Mouse (Mus musculus) midbrain, embryonic 14.5 days (tissue): ENCODE results near the gene Slfn2. TPM values are rescaled to one million over a fixed set of nuclear protein-coding genes. Genes with fewer than 3 reads are reported as not detected.

Experiments used
- ATAC-seq: fragments of 200-750 bp; cut with Nextera tagmentation; 2 replicates; pipeline ENCODE4 v1.8.0; 2017; ENCODE audit warnings: moderate number of reproducible peaks, moderate library complexity; ENCODE audit not compliant: low FRiP score, low TSS enrichment
- DNase-seq: peaks from one replicate; pipeline ENCODE4 v3.0.0-alpha.2; 2015
- H3K27ac ChIP-seq: fragments of 300-500 bp; sonication (generic); replicated peaks from 2 replicates; pipeline ENCODE4 v1.5.1; 2014; ENCODE audit warnings: mild to moderate bottlenecking, low read depth, low read length, moderate library complexity
- H3K27me3 ChIP-seq: fragments of 300-500 bp; sonication (generic); 2 replicates; pipeline ENCODE4 v1.6.1; 2014; ENCODE audit warnings: low read length, control low read depth, mixed read lengths; ENCODE audit not compliant: control insufficient read depth, insufficient read depth
- H3K36me3 ChIP-seq: fragments of 300-500 bp; sonication (generic); 2 replicates; pipeline ENCODE4 v1.6.1; 2014; ENCODE audit warnings: low read length, control low read depth; ENCODE audit not compliant: control insufficient read depth, insufficient read depth
- H3K4me1 ChIP-seq: fragments of 300-500 bp; sonication (generic); 2 replicates; pipeline ENCODE4 v1.6.1; 2014; ENCODE audit warnings: mild to moderate bottlenecking, antibody characterized with exemption, low read length, control low read depth; ENCODE audit not compliant: control insufficient read depth, insufficient read depth
- H3K4me2 ChIP-seq: fragments of 300-500 bp; sonication (generic); 2 replicates; pipeline ENCODE4 v1.6.1; 2014; ENCODE audit warnings: mild to moderate bottlenecking, low read length, moderate library complexity
- H3K4me3 ChIP-seq: fragments of 300-500 bp; sonication (generic); replicated peaks from 2 replicates; pipeline ENCODE4 v1.5.1; 2014; ENCODE audit warnings: low read depth, low read length
- H3K9ac ChIP-seq: fragments of 300-500 bp; sonication (generic); replicated peaks from 2 replicates; pipeline ENCODE4 v1.6.1; 2014; ENCODE audit warnings: mild to moderate bottlenecking, low read length, moderate library complexity
- H3K9me3 ChIP-seq: fragments of 300-500 bp; sonication (generic); 2 replicates; pipeline ENCODE4 v1.6.1; 2016; ENCODE audit warnings: low read length, control low read depth, mixed read lengths; ENCODE audit not compliant: control insufficient read depth
- WGBS: fragments of 180-500 bp; shearing (Covaris S2); extraction: QIAGEN DNeasy Blood & Tissue Kit; methylation state at CpG from one replicate; pipeline ENCODE4 v1.1.7; 2014; 5-methylcytosine and 5-hydroxymethylcytosine counted together
- polyA plus RNA-seq: library from polyadenylated mRNA; unstranded; fragments of >200 nt; fragmentation: Nextera tagmentation; extraction: Ambion mirVana; gene quantifications from 2 replicates; pipeline ENCODE4 v1.2.1, GENCODE M21; 2014

Slfn2 gene
- polyA plus RNA-seq, 1 experiment from 2014 or later: 3.1 TPM

- no peak for ATAC-seq
- no peak overlapping the region for H3K9ac ChIP-seq
- H3K27ac ChIP-seq: no peak overlapping the region
- no peak overlapping the region for H3K4me3 ChIP-seq
- no peak overlapping the region for H3K4me2 ChIP-seq
- no peaks in the 10 kb centered on the region for H3K36me3 ChIP-seq
- H3K4me1 ChIP-seq: no peaks in the 10 kb centered on the region
- no peaks in the 10 kb centered on the region for H3K9me3 ChIP-seq
- DNase-seq: peak; percentile 9
- H3K27me3 ChIP-seq: no peaks in the 10 kb centered on the region
- 41% methylated on average over 11 of the region's 11 CpGs for WGBS
Measured at GRCm38 (mm10) chr11:83066640-83067531, 2.0 kb downstream of the Slfn2 start.

GRCm38 (mm10) chr11:83067982-83068694 lies 3.2 kb downstream of the Slfn2 start:
- no peaks in the 10 kb centered on the region for H3K36me3 ChIP-seq
- DNase-seq: no peak
- H3K27ac ChIP-seq: no peak overlapping the region
- H3K9ac ChIP-seq: no peak overlapping the region
- no peaks in the 10 kb centered on the region for H3K27me3 ChIP-seq
- H3K9me3 ChIP-seq: no peaks in the 10 kb centered on the region
- no peak overlapping the region for H3K4me2 ChIP-seq
- no peaks in the 10 kb centered on the region for H3K4me1 ChIP-seq
- WGBS: 75% methylated on average over 4 of the region's 4 CpGs
- no peak overlapping the region for H3K4me3 ChIP-seq
- ATAC-seq: no peak

GRCm38 (mm10) chr11:83070321-83070970 lies 5.5 kb downstream of the Slfn2 start:
- no peaks in the 10 kb centered on the region for H3K9me3 ChIP-seq
- ATAC-seq: no peak
- H3K4me2 ChIP-seq: no peak overlapping the region
- DNase-seq: no peak
- H3K36me3 ChIP-seq: no peaks in the 10 kb centered on the region
- 78% methylated on average over 15 of the region's 15 CpGs for WGBS
- no peaks in the 10 kb centered on the region for H3K4me1 ChIP-seq
- H3K4me3 ChIP-seq: no peak overlapping the region
- H3K27me3 ChIP-seq: no peaks in the 10 kb centered on the region
- no peak overlapping the region for H3K27ac ChIP-seq
- H3K9ac ChIP-seq: no peak overlapping the region

- no peak for ATAC-seq
- WGBS: 87% methylated on average over 3 of the region's 3 CpGs
- DNase-seq: no peak
Measured at GRCm38 (mm10) chr11:83077714-83078422, 13.0 kb downstream of the Slfn2 start.

GRCm38 (mm10) chr11:83078423-83079140 lies 13.7 kb downstream of the Slfn2 start:
- WGBS: 89% methylated on average over 5 of the region's 5 CpGs
- H3K4me3 ChIP-seq: no peak overlapping the region
- H3K4me1 ChIP-seq: no peaks in the 10 kb centered on the region
- ATAC-seq (no peak), DNase-seq (no peak)
- no peak overlapping the region for H3K9ac ChIP-seq
- H3K27me3 ChIP-seq: no peaks in the 10 kb centered on the region
- no peak overlapping the region for H3K4me2 ChIP-seq
- H3K9me3 ChIP-seq: no peaks in the 10 kb centered on the region
- no peaks in the 10 kb centered on the region for H3K36me3 ChIP-seq
- no peak overlapping the region for H3K27ac ChIP-seq

More at GRCm38 (mm10) chr11:83077714-83078422, 13.0 kb downstream of the Slfn2 start:
- Histone ChIP-seq H3K36me3 (no peaks in the 10 kb centered on the region), H3K27me3 (no peaks in the 10 kb centered on the region), H3K9ac (no peak overlapping the region), H3K9me3 (no peaks in the 10 kb centered on the region), H3K4me2 (no peak overlapping the region), H3K4me3 (no peak overlapping the region), H3K27ac (no peak overlapping the region), H3K4me1 (no peaks in the 10 kb centered on the region)

GRCm38 (mm10) chr11:83079487-83080199 lies 14.7 kb downstream of the Slfn2 start:
- ATAC-seq (no peak), DNase-seq (no peak)
- Histone ChIP-seq H3K36me3 (no peaks in the 10 kb centered on the region), H3K27me3 (no peaks in the 10 kb centered on the region), H3K4me3 (no peak overlapping the region), H3K9me3 (no peaks in the 10 kb centered on the region), H3K27ac (no peak overlapping the region), H3K9ac (no peak overlapping the region), H3K4me2 (no peak overlapping the region), H3K4me1 (no peaks in the 10 kb centered on the region)
- 90% methylated on average over 9 of the region's 9 CpGs for WGBS

- no peaks in the 10 kb centered on the region for H3K27me3 ChIP-seq
- no peaks in the 10 kb centered on the region for H3K4me1 ChIP-seq
- DNase-seq (no peak), ATAC-seq (no peak)
- no peaks in the 10 kb centered on the region for H3K9me3 ChIP-seq
- H3K36me3 ChIP-seq: no peaks in the 10 kb centered on the region
- H3K4me3 ChIP-seq: no peak overlapping the region
- H3K4me2 ChIP-seq: no peak overlapping the region
- no peak overlapping the region for H3K27ac ChIP-seq
- 70% methylated on average over 7 of the region's 7 CpGs for WGBS
- H3K9ac ChIP-seq: no peak overlapping the region
Measured at GRCm38 (mm10) chr11:83082741-83083473, 18.0 kb downstream of the Slfn2 start.
